Mouse (Mus musculus) layer of hippocampus, adult 11-12 months (tissue): ENCODE measurements at regions not wholly inside any gene's neighbourhood (a gene's known extent, or its start where the extent isn't known, plus 50 kb on each side); places are given as distances from the start of the nearest gene placed in this dataset.

Experiments used
- DNase-seq: peaks from one replicate; pipeline ENCODE4 v3.0.0; 2022; ENCODE audit warnings: low spot score

DNA sequence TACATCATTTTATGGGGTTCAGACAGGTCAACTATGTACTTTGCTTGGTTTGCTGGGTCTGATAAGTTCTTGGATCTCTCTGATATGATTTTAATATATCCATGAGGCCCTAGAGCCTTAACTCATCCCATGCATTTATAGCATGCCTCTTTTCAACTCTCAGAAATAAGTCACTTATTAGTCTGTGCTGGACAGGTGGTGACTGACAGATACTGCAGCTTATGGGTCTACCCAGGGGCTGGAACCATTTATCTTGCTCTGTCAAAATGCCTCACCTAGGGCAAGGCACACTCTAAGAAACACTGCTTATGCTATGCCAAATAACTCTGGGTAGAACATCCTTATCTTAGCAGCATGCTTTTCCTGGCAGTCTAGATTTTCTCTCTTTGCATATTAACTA, 225.6 kb downstream of the Mbnl1 start:
- no peak for DNase-seq

- DNase-seq = no peak
These were observed 234.5 kb downstream of the Mbnl1 start for GRCm38 (mm10) chr3:60707139-60707538.

DNA sequence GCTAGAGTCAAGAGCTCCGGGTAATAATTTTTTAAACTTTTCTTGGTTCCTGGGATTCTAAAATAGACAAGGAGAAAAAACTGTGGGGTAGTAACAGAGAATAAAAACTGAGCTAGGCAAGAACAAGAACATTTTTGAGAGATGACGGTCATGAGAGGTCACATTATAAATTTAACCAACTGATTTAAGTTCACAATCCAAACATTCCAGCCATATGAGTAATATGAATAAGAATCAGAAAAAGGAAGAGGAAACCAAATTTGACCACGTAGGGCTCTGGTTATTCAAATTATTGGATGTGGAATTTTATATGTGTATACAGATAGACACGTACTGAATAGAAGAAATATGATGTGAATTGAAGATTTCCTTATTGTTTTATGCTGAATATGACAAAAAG, 240.3 kb downstream of the Mbnl1 start:
- no peak for DNase-seq

GRCm38 (mm10) chr3:60720322-60720721, 247.7 kb downstream of the Mbnl1 start:
- no peak for DNase-seq

DNA sequence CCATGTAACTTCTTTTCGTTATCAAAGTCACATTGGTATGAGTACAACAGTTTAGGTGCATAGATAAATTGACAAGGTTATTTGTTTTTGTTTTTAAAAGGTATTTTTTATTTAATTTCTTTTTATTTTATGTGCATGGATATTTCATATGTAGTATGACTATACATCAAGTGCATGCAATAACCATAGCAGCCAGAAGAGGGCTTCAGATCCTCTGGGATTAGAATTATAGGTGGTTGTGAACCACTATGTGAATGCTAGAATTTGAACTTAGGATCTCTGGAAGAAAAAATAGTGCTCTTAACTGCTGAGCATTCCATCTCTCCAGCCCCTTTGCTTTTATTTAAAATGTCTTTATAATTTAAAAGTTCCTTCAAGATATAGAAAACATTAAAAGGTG, 258.7 kb downstream of the Mbnl1 start:
- no peak for DNase-seq

DNA sequence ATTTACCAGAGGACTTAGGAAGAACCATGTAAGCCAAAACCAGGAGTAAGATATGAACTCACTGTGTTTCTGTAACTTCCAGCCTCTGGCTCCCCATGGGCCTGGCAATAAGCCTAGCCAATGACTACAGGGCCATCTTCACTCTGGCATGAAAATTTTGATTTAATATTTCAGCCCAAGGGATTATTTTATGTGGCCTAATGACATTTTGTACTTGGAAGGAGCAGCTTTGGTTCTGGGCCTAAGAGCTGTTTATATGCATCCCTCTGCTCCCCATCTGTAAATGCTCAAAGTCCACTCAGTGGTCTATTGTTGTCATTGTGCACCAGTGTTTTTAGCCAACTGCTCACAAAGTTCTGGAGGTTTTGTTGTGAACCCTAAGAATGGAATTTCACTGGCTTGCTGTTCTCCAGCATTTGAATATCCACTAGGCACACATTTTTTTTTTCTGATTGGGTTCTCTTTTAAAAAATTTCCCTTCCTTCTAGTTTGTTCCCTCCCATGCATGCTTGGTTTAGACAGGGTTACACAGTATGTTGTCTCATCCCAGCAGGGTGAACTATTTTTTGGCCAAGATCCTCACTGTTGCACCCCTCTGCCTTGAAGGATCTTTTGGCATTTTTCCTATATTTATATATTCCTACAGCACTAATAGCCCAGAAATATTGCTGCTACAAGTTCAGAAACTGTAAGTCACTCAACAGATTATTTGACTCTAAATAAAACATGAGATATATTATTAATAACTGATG, 261.9 kb upstream of the P2ry1 start:
- DNase-seq = no peak

- DNase-seq = no peak
These were observed 261.2 kb upstream of the P2ry1 start for GRCm38 (mm10) chr3:60741379-60741778.

DNA sequence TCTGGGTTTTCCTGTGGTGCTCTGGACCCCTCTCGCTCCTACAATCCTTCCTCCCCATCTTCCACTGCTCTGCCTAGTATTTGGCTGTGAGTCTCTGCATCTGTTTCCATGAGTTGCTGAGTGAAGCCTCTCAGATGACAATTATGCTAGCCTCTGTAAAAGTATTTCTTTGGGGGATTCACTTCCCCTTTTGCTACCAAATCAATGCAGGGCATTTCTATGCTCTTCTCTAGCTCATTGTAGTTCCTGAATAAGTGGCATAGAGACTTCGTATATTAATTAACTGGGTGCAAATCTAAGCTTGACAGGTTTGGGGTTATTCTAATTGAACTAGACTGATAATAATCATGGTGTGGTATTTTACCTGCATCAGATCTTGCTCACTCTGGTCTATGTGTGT, 260.4 kb upstream of the P2ry1 start:
- no peak for DNase-seq

DNA sequence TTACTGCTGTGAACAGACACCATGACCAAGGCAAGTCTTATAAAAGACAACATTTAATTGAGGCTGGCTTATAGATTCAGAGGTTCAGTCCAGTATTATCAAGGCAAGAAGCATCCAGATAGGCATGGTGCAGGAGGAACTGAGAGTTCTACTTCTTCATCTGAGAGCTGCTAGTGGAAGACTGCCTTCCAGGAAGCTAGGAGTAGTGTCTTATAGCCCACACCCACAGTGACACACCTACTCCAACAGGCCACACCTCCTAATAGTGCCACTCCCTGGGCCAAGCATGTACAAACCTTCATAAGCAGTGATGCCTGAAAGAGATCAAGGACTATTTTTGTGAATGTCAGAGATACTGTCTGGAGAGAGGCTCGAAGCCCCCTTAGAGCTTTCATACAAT, 257.5 kb upstream of the P2ry1 start:
- no peak for DNase-seq

DNA sequence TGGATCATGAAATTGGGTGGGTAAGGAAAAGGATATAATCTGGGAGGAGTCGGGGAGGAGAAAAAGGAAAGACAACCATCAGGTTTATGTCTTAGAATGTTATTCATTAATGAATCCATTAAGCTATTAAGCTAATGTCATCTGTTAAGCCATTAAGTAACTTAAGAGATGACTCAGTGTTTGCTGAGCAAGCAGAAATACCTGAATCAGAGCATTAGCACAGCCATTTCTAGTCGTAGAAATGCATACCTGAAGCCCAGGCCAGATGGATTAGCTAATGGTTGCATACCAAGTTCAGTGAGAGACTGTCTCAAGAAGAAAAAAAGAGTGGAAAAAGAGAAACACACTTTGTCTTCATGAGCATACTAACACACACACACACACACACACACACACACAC, 244.0 kb upstream of the P2ry1 start:
- no peak for DNase-seq

GRCm38 (mm10) chr3:60759046-60759445, 243.5 kb upstream of the P2ry1 start:
- DNase-seq = no peak

DNA sequence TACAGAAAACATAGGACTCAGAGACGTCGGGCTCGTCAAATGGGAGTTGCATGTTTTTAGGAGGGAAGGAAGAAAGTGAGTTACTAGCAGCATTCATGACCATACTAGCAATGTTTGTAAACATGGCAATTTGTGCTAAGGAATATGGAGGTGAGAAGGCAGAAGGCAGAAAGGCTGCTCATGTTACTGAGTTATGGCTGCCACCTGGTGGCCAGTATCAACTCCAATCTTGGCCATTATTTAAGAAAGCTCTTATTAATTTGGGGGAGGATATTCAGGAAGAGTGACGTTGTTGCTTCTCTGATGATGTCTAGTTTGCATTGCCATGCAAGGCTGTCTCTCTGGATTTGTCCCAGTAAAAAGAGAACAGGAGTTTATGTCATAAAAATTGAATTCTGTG, 239.7 kb upstream of the P2ry1 start:
- peak; percentile 35 for DNase-seq

- DNase-seq = no peak
These were observed 237.5 kb upstream of the P2ry1 start for GRCm38 (mm10) chr3:60765079-60765478.

GRCm38 (mm10) chr3:60768996-60769395, 233.6 kb upstream of the P2ry1 start:
- no peak for DNase-seq

DNA sequence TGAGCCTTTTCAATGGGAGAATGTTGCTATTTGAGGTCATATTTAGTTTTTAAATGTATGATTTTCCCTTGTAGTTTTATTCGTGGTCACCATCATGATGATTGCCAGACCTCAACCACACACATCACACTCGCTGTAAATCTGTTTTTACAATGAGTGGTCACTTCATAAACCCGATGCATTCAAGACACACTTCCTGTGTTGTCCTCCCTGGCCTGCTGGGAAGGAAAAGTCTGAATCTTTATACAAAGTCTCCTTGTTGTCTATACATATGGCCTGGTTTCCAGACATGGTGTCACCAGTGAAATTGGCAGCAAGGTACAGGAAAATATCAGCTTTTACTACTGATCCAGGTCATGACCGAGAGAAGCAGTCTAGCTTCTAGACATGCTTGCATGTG, 230.7 kb upstream of the P2ry1 start:
- no peak for DNase-seq

DNA sequence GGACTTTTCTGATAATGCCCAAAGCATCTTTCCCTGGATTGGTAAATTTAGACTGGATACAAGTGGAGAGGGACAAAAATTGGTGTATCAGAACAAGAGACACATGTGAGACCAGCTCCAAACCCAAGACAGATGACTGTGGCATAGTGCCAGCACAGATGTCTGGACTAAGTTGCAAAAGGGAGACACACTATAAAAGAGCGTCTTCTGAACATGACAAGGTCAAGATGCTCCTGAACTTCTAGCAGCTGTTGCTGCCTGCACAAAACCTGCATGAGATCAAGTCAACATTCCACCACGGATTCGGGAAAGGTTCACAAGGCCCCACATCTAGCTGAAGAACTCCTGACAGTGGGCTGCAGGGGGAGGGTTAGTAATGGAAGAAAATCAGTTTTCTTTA, 229.2 kb upstream of the P2ry1 start:
- no peak for DNase-seq

- no peak for DNase-seq
These were observed 217.3 kb upstream of the P2ry1 start for GRCm38 (mm10) chr3:60785137-60785875.

DNA sequence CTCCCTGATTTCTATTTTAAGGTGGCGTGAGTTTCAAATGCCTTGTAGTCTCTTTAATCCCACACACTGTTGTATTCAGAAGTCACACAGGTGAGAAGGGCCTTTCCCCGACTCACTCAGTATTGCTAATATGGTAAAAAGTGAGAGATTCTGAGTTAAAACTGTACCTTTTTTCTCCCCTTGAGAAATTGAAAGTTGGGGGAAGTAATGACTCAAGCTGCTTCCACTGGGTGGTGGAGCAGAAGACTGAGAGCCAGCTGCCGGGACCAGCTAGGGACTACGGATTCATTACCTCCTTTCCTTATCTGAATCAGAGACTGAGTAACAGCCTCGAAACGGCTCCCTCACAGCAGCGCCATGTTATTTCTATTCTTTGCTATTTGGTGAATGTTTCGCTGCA, 214.6 kb upstream of the P2ry1 start:
- DNase-seq = no peak

DNA sequence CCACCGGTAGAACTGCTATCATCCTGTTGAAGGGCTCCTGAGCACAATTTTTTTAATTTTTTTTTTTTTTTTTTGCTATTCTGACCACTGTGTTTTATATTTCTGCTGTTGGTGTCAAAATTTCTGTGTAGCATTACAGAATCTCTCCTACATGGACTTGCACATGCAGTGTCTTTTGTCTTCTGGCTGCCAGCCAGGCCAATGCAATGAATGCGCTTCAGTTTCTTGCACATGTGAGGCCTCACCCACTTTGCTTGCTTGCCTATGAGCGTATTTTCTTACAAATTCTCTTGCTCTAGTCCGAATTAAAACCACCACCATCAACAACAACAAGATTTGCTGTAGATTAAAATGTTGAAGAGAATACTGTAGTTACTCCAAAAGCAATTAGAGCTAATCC, 213.2 kb upstream of the P2ry1 start:
- DNase-seq = no peak

- no peak for DNase-seq
These were observed 210.4 kb upstream of the P2ry1 start for GRCm38 (mm10) chr3:60792166-60792565.

GRCm38 (mm10) chr3:60796207-60796606, 206.4 kb upstream of the P2ry1 start:
- DNase-seq = no peak

DNA sequence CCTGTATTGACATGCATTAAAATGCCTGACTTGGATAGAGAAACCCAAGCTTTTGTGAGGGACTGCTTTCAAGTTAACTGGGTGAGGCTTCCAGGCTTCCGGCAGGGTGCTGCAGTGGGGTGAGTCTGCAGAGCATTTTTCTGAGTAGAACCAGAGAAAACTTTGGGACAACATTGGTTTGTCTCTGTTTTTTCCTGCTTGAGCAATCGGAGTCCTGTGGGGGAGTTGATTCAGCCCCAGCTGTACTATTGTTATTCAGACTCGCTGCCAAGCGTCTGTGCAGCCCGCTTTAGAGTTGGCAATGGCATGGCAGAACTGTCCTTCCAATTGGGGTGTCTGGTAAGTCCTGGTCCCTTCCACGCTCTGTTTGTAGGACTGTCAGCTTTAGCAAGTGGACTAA, 204.8 kb upstream of the P2ry1 start:
- peak; percentile 30 for DNase-seq

DNA sequence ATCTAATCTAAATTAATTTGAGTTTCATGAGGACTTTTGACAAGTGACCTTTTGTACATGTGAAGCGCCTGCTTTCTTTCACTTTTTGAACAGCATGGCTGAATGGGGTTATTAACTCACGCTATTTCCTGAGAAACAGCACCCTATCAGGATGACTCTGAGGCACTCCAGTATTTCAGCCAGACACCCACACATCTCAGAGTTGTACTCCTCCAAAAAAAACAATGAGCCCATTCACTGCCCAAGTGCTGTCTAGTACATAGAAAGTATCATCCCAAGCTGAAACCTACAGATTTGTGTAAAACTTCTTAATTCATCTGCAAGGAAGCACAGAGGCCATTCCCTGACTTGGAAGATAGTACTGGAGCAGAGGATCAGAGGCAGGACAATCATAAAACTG, 204.1 kb upstream of the P2ry1 start:
- no peak for DNase-seq

- DNase-seq = no peak
These were observed 203.7 kb upstream of the P2ry1 start for GRCm38 (mm10) chr3:60798862-60799261.
